Mouse (Mus musculus) erythroblast, adult 5-6 weeks (primary cell): ENCODE data around the gene Rassf4. TPM values are rescaled to one million over a fixed set of nuclear protein-coding genes. Genes with fewer than 3 reads are reported as not detected.
"Not testable (repeated sequence)": the region's sequence is repeated elsewhere in the genome, so short reads cannot be mapped to it uniquely, and the experiment has no call there.

Experiments
- ATAC-seq: replicated peaks from 2 replicates; pipeline ENCODE4 v1.8.0; 2016; ENCODE audit warnings: moderate number of reproducible peaks, mild to moderate bottlenecking, moderate TSS enrichment, inconsistent platforms; ENCODE audit not compliant: poor library complexity, low FRiP score, severe bottlenecking
- total RNA-seq, 2 experiments: library from RNA; stranded (forward) in 1 of 2; stranded (reverse) in 1 of 2; fragments of 150-400 nt in 1 of 2; fragments of 200-764, 138-1000 nt in 1 of 2; gene quantifications; 2 replicates each; pipeline versions ENCODE4 v1.2.3 to v1.2.4; 2015 to 2017; ENCODE audit warnings: low replicate concordance in 2 of 2

Rassf4 gene
- total RNA-seq, 2 experiments from 2014 or later, result 13.4 to 18.6 TPM

DNA sequence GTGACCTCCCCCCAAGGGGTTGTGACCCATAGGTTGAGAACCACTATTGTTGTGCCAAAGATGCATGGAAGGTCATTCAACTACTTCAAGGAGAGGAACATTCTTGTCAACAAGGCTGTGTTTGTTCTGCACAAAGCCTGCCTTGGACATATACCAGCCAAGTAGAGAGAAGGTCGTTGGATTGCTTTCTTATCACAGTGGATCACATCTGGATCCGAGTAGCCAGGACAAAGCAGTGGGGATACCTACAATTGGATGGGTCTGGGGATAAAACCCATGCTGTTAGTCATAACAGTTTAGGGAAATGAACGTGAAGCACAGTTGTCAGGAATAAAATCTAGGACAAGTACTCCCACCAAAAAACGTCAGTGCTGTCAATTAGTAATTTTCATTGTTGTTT is 29.9 kb downstream of the Rassf4 start:
- no peak for ATAC-seq

GRCm38 (mm10) chr6:116642942-116643341 is 30.8 kb downstream of the Rassf4 start:
- no peak for ATAC-seq

- ATAC-seq, result no peak
Observed at GRCm38 (mm10) chr6:116639663-116640062, 34.1 kb downstream of the Rassf4 start.

DNA sequence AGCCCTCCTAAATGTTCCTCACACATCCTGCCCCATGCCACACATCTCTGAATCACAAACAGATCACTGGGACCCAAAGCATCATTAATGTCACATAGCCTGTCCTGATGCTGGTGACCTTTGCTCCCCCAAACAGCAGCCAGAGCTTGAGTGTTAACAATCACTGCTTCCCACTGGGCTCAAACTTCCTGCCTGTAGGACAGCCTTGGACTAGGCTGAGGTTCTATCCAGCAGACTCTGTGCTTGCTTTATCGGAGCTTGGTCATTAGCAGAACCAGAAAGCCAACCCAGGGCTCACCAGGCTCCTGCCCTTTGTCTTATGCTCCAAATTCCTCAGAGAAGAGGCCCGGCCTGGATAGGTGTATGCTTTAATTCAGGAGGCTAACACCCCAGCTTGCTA is 34.9 kb downstream of the Rassf4 start:
- ATAC-seq, result no peak

DNA sequence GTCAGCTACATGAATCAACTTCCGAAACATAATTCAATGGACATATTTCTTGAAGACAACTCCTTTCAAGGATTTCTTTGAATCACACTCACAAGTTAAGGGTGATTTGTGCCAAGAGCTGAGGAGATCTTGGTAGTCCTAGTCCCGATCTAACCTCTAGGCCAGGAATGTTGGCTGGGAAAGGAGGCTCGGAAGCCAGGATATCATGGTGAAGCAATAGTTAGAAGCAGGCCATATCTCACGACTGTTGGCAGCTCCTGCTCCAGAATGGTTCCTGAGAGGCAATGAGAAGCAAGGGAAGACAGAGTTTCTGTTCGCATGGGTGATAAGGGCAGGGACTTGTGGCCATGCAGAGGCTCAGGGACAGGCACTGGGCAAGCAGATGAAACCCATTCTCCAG is 36.3 kb downstream of the Rassf4 start:
- no peak for ATAC-seq

DNA sequence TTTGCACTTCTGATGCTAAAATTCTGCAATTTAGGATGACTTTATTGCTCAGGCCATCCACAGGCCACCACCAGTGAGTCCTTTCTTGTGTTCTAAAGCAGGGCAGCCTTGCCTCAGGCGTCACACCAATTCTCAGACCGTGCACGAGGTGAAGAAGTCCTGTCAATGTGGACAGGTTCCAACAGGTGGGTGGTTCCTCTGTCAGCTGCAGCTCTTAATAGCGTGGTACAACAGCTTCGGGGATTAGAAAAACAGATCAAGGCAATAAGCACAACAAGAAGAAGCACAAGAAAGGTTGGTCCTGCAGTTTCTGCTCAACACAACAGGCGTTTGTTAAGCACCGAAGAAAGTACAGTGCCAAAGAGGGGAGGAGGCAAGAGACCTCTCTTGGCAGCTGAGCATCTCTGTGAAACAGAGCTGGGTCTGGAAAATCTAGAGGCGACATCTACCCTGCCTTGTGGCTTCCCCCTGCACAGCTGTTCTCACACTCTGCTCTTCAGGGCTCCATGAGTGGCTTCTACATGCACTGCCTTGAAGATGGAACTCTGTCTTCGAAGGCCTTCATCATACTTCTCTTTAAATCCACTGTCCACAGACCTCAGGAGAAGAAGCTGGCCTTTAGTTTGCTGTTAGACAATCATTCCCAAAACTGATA is 37.0 kb downstream of the Rassf4 start:
- no peak for ATAC-seq

DNA sequence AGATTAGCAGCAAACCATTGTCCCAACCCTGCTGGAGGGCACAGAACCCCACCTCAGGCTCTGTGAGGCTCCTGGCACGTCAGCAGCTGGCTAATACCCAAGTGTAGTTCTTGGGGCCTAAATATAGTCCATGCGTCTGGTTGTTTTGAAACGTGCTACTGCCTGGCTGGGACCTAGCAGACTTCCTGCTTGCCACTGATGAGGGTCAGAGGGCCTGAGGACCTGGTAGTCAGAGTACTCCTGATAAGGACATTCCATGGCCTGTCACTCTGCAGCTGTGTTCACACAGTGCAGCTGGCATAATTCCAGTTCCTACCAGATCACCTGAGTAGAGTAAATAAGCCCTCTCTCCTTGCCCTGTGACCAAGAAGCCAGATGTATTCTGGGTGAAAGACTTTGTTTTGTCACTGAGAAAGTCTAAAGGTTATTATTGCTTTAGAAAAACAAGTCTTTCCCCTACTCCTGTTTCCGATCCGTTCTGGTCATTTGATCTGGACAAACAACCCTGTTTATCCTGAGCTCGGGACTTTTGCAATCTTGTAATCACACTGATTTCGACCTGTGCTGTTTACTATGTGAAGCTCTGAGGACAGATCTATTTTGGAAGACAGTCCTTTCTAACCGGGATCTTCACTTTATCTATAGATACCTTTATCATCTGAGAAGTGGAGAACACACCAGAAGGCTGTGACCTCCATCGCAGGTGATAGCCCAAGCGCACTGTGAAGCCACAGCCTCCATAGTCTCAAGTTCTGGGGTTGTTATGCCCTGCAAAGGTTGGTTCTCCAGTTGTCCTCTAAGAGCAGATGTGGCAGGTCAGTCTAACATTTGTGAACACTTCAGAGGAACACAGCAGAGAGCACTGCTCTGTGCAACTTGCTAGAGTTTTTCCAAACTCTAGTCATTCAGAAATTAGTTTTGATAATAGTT is 38.2 kb downstream of the Rassf4 start:
- ATAC-seq, result no peak

DNA sequence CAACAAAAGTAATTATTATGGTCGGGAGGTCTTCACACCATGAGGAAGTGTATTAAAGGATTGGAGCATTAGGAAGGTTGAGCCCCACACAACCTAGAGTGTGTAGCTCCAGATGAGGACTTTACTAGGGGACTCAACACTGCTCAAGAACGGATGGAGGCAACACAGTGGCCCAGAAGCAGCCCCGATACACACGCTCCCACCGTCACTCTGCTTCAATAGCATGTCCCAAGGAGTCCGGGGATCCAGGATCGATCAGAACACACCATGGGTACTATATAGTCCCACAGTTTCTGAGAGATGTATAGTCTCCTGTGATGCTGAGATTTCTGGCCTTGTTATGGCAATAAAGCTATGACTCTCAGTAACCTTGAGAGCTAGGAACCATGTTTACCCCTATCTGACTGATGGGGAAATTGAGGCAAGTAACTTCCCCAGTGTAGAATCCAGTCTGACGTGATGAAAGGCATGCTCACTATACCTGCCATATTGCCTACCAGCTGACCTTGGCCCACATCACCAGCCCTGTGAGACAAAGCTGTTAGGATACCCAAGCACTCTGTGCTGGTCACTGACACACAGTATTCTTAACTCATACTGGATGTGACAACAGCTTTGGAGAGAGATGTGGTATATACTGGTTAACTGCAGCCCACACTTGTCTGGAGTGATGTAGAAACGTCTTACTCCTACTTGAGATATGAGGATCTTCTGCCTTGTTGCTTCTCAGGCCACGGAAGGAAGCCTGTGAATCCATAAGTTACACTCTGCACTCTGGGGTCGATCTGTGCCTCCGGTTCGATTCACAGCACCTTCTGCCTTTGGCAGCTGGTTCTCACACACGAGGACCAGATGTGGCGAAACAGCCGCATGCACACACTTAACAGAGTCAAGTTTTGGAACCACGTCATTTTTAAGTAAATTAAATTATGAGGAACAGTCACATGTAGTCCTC is 39.7 kb downstream of the Rassf4 start:
- ATAC-seq, result no peak

DNA sequence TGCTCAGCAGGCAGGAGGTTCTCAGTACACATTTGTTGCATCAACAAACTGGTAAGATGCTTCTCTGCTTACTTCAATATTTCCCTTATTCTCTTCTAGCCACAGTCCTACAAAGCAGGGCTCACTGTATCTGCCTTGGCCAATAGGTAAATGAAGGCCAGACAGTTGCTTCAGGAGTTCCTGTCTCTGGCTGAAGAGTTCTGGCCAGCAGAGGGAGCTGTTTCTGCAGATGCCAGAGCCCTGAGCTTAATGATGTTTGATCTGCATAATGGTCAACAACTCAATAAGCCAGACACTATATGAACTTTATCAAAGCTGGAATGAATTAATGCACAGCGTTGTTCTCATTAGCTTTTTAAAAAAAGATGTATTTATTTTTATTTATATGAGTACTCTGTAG is 41.6 kb downstream of the Rassf4 start:
- ATAC-seq, result no peak

DNA sequence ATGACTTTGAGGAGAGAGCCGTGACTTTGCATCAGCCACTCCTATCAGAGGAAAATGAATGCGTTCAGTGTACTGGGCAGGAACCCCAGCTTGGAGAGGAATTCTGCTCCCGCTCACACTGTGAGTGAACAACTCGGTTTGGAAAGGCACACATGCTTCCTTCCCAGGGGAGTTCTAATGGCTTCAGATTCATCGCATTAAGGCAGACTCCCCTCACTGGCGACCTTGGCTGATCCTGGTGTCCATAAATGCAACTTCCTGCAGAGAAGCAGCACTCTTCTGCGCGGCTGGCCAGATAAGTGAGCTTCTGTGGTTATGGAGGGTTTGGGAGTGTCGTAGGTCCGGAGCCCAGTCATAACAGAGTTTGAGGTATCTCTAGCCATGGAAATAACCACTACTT is 44.0 kb downstream of the Rassf4 start:
- ATAC-seq, result no peak

DNA sequence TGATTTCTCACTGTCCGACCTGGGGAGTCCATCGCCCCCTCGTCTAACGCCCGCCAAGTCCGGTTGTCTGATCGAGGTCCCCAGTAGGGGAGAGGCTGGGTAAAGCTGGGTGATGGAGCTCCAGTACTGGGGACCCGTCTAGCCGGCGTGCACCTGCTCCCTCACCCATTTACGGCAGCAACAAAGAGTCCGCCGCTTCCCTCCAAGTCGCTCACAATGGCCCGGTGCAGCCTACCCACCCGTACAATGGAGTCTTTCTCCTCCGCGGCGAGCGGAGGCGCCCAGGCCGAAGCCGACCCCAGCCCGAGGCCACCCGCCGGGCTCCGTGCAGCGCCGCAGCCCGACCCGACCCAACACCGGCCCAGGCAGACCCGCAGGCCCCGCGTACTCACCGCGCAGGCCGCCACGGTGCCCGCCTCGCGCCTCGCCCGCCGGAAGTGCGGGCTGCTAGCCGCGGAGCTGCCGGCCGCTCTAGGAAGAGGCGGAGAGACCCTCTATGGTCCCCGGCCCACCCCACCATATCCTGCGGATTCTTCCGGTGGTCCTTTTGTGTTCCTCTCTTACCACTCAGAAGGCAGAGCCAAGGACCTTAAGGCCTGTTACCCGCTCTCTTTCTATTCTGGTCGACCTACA is 45.1 kb downstream of the Rassf4 start, which contains the start of gene Zfp422:
Gene Zfp422, minus strand, starts transcription at position 461 of the 633 bp plus-strand sequence.
- no peak for ATAC-seq

- ATAC-seq, result no peak
Observed at GRCm38 (mm10) chr6:116628095-116628494, 45.7 kb downstream of the Rassf4 start.

DNA sequence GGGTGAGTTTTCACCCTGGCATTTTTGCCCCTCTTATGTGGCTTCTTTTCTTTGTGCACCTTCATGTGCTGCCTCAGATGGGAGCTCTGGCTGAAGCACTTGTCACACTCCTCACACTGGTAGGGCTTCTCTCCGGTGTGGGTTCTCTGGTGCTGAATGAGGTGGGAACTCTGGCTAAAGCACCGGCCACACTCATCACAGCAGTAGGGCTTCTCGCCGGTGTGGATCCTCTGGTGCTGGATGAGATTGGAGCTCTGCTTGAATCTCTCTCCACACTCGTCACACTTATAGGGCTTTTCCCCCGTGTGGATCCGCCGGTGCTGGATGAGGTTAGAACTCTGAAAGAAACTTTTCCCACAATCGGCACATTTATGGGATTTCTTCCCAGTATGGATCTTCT is 47.3 kb downstream of the Rassf4 start:
- not testable (repeated sequence) for ATAC-seq

GRCm38 (mm10) chr6:116621318-116622023 is 52.3 kb downstream of the Rassf4 start:
- ATAC-seq, result no peak

DNA sequence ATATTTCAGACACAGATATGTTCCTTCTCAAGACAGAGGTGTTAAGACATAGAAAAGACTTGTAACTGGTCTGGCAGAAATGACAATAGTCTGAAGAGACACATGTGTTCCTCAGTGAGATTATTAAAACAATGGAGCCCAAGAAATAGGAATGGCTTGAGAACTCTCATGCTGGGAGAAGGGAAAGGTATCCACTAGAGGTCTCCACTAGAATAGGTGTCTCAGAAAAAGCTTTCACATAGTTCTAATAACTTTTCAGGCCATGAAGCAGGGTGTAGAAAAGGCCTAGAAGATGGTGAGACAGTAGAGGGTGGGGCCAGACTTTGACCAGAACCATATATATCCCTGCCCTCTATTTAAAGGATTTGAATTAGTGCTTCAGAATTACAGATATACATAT is 55.7 kb downstream of the Rassf4 start:
- no peak for ATAC-seq

- ATAC-seq, result no peak
Observed at GRCm38 (mm10) chr6:116615719-116616118, 58.0 kb downstream of the Rassf4 start.

DNA sequence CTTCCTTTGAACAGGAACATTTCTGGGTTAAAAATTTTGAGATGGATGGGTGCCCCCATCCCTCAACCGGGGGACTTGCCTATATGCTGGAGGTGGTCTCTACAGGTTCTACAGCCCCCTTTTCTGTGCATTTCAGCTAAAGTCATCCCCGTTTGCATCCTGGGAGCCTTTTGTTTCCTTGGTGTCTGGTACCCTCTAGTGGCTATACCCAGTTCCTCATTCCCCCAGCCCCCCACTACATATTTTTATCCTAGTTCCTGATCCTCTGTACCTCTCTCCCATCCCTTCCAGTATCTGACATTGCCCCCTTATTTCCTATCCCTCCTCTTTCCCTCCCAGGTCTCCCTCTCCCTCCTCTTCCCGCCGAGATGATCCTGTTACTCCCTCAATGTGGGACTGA is 66.5 kb downstream of the Rassf4 start:
- ATAC-seq, result no peak

DNA sequence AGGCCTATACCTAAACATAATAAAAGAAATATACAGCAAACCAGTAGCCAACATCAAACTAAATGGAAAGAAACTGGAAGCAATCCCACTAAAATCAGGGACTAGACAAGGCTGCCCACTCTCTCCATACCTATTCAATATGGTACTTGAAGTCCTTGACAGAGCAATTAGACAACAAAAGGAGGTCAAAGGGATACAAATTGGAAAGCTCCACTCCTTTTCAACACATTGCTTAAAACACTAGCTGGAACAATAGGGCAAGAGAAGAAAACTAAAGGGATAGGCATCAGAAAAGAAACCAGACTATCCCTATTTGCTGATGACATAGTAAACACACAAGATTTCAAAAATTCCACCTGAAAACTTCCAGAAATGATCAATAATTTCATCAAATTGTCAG is 72.8 kb downstream of the Rassf4 start:
- not testable (repeated sequence) for ATAC-seq

DNA sequence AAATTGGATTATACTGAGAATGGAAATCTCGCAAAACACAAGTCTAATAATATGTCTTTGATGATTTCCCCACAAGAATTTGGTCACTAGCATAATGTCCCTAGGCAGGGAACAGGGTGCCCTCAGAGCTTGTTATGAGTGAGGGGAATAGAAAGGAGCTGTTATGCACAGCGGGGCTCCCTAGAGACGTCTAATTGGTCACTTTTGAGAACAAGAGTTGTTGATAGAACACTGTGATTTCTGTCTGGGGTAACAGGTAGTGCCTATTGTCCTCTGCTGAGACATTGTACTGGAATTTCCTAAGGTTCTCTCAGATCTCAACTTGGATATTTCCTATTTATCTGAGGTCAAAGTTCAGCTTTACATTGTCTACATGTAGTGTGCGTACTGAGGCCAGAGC is 89.7 kb downstream of the Rassf4 start, which contains the start of gene Olfr215:
Gene Olfr215, minus strand, starts transcription at position 101 of the 400 bp plus-strand sequence.
- ATAC-seq, result no peak
